Mouse (Mus musculus): ENCODE measurements around the gene Txndc16.

The Txndc16 gene

DNA sequence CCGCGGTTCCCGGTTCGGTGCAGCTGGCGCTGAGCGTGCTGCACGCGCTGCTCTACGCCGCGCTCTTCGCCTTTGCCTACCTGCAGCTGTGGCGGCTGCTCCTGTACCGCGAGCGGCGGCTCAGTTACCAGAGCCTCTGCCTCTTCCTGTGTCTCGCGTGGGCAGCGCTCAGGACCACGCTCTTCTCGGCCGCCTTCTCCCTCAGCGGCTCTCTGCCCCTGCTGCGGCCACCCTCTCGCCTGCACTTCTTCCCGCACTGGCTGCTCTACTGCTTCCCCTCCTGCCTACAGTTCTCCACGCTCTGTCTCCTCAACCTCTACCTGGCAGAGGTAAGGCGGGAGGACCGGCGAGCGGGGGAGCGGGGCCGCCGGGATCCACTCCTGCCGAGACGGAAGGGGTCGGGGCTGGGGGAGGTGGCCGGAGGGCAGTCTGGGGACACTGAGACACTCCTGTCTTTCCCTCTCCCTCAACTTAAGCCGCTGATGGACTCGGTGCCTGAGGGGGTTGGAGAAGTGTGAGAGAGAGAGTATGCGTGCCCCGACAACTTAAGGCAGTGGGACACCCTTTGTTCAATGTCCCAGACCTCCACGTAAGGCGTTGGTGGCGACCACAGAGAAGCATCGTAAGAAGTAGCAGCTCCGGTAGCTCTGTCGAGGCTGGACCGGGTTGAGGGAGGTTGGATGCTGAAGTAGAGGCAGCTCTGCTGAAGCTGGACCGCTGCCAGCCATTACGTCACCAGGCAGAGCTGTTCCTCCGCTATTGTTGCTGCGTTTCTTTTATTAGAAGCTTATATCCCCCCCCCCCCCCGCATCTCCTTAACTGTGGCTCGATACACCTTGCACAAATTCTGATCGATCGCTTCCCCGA, at the start of gene Txndc16:
Gene Txndc16, minus strand, starts transcription at position 239 of the 867 bp plus-strand sequence.
- DNase-seq (ENCODE audit: low spot score in 2 of 2), result peak; percentile 59 to 67

DNA sequence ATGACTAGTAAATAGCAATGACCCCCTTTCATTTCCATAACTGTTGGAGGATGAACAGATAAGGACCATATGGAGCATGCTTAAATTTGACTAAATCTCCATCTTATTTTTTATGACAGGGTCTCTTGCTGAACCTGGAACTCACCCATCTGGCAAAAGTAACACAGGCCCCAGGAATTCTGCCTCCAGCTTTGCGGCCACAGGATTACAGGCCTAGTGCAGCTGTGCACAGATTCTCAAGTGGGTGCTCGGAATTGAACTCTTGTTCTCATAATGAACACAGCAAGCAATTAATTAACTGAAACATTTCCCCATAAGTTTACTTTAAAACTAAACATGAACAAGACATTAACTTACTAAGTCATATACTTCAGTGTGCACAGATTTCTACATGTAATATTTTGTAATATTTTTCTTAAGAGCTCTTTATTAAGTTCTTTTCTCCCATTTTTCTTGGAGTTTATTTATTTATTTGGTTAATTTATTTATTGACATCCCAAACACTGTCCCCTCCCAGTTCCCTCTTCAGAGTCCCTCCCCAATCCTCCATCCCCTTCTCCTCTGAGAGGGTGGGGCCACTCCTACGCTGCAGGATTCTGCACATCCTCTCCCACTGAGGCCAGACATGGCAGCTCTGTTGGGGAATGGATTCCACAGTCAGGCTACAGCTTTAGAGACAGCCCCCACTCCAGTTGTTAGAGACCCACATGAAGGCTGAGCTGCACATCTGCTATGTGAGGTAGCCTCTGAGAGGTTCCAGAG, 43.9 kb upstream of the Txndc16 start:
- no peak for DNase-seq (ENCODE audit: low spot score in 2 of 2)

DNA sequence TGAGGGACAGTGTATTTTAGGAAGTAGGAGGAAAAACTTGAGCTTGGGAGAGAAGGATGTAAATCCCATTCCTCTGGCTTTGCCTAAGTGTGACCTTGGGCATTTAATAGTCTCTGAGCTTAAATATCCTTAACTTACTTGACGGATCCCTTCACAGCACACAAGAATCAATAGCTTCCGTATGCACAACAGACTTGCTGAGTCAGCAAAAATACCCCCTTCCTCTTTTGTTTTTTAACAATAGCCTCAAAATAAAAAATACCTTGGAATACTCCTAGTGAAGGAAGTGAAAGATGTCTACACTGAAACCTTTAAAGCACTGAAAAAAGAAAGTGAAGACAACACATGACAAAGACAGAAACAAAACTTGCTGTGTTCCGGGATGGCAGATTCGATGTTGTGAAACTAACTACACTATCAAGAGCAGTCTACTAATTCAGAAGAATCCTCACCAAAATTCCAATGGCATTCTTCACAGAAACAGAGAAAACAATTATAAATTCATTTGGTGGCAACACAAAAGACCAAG, 31.5 kb upstream of the Txndc16 start:
- no peak for DNase-seq (ENCODE audit: low spot score in 2 of 2)

DNA sequence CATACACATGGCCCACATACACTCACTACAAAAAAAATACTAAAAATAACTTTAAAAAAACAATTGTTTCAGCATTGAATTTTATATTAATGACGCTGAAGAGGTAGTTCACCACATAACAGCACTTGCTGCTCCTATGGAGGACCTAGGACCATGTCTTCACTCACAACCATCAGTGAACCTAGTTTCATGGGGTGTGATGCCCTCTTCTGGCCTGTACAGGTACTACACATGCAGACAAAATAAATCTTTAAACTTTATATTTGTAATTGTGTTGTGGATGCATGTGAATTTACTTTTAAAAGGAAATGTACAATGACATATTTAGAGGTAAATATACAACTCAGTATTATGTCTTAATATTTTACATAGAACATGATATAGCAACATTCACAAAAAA, 21.5 kb upstream of the Txndc16 start:
- no peak for DNase-seq (ENCODE audit: low spot score in 2 of 2)

DNA sequence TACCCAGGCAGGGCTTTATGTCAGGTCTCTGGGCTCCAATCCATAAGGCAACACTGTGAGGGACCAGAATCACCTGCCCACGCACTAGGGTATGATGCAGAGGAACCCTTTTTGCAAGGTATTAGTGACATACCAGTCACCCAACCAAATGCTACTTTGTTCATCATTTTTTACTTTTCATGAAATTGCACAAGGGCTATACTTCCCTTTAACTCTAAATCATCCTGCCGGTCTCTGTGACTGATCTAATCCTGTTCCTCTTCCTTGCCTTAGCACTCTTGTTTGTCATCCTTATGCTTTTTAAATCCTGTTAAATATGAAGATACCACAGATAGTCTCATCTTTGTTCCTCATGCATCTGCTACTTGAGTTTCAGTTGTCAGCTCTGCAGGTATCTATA, 18.9 kb upstream of the Txndc16 start:
- DNase-seq (ENCODE audit: low spot score in 2 of 2), result no peak

DNA sequence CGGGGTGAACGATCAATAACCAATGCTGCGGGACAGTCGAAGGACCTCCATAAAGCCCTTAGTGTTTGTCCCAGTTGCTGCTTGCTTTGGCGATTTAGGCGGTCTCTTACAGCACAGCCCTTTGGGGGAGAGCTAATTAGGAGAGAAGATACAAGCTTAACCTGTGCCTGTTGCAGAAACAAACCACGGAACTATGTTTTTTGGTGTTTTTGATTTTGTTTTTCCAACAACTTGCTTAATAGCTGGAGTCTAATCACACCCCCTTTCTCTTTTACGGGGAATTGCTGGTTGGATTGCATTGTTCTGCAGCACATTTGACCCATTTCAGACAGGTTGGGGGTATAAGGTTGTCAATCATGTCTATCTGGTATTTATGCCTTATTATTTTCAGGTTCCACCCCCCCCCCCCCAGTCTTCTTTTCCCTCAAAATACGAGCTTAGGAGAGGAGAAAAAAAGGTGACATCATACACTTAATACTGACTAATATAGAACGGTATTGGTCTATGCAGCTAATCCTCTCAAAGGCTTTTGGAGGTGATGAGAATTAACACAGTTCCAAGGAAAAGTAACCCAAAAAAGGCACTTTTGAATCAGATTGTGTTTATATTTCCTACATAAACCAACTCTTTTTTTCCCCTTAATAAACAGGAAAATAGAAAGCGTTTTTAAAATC, 966 bp upstream of the Txndc16 start:
- DNase-seq (ENCODE audit: low spot score in 2 of 2), result no peak

DNA sequence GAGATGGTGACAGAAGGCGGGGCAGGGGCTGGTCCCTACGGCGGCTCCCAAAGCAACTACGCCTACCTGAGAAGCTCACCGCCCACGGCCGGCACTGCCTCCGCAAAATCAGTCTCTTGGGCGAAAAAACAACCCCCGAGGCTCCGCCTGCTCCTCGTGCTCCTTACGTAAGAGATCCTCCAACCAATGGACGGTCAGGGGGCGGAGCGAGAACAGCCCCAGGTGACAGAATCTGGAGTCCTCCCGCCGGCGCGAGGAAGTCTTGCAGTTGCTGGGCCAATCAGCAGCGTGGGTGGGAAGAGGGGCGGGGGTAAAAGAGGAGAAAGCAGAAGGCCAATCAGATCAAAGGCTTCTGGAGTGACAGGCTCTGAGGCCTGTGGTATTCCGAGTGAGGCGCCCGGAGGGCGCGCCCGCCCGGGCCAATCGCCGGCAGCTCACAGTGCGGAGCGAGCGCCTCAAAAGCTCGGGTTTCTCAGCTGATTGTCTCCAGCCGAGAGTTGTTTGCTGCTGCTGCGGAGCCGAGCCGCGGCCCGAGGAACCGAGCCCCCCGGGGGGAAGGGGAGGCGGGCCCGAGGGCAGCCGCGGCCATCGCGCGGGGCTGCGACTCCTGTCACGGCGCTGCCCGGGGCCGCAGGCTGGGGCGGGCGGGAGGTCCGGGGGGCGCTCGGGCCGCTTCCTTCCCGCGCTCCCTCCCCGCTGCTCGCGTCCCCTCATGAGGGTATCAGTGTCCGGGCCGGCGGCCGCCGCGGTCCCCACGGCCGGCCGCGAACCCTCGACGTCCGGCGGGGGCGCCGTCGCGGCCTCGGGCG, 643 bp downstream of the Txndc16 start, which contains the start of gene Gpr137c:
Gene Gpr137c, plus strand, starts transcription at position 437 of the 809 bp plus-strand sequence.
- DNase-seq (ENCODE audit: low spot score in 2 of 2), result peak; percentile 93 to 96

DNA sequence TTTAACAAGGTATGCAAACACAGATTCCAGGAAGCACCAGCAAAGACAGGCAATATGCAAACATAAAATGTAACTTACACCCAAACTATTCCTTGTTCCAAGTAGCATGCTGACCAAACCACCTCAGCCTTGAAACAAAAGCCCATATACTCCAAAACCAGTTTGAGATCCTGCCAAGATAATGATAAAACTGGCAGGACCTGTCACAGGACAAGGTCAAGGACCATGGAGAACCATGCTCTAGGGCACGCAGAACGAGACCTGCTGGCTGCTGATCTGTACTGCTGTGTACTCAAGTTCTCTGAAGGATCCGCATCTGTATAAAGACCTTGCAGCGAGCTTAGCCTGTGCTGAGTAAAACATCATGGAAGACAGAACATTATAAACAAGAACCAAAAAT, 2.4 kb downstream of the Txndc16 start:
- DNase-seq (ENCODE audit: low spot score in 2 of 2), result no peak

DNA sequence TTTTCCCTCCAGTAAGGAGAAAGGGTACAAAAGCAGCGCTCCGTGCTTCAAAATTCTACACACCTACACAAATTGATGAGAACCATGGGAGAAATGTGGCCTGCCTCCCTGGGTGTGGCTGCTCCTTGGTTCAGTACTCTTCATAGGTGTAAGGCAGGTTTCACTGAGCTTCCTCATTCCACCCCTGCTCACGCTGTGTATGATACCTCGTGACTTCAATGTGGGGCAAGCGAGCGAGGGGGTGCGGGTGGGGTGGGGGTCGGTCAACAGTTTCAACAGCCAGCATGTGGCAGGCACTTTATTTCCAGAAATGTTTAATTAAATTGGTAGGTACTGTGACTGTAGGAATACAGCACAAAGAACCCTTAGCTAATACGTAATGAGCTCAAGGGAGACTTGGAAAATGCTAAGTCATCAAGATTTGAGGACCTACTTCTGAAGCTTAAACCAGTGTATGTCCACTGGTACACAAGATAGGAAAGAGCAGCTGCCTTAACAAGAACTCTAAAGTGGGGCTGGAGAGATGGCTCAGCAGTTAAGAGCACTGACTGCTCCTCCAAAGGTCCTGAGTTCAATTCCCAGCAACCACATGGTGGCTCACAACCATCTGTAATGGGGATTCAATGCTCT, 3.3 kb downstream of the Txndc16 start:
- no peak for DNase-seq (ENCODE audit: low spot score in 2 of 2)

DNA sequence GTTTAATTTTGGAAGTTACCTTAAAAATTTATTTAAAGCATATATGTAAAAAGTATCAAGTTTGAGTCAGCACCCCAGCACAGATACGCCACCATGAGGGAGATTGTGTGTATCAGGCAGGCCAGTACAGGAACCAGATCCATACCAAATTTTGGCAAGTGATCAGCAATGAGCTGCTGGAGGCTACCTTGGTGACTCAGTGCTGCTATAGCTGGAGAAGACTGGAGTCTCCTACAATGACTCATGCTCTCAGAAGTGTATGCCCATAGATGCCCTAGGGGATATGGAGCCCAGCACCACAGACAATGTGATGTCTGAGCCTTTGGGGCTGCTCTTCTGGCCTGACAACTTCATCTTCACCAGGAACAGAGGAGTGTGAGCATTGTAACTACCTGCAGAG, 8.7 kb downstream of the Txndc16 start:
- DNase-seq (ENCODE audit: low spot score in 2 of 2), result no peak

DNA sequence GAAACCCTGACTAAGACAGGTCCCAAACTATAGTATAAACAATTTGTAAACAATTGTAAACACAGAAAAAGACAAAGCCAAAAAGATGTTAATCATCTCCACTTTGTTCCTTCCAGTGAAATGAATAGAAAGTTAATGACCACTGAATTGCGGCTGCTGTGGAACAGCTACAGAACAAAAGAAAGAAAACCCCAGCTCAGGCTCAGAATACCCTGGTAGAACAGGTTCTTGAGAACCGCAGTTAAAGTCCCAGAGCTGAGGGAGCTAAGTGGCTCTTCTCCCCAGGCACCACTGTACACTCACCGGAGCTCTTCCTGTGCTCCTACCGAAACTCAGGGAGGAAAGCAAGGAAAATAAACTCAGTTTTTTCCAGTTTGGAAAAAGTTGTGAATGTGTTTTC, 9.4 kb downstream of the Txndc16 start:
- DNase-seq (ENCODE audit: low spot score in 2 of 2), result no peak

DNA sequence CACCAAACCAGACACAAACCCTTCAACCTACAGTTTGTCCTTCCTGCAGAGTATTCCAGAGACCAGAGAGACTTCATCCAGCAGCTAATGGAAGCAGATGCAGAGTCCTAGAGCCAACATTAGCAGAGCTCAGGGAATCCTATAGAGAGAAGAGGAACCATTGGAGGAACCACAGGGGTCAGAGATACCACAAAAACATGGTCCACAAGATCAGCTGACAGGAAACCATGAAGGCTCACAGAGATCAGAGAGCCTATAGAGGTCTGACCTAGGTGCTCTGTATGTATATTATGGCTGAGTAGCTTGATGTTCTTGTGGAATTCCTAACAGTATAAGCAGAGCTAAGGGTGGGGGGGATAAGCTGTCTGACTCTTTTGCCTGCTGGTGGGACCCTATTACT, 19.5 kb downstream of the Txndc16 start:
- no peak for DNase-seq (ENCODE audit: low spot score in 2 of 2)

DNA sequence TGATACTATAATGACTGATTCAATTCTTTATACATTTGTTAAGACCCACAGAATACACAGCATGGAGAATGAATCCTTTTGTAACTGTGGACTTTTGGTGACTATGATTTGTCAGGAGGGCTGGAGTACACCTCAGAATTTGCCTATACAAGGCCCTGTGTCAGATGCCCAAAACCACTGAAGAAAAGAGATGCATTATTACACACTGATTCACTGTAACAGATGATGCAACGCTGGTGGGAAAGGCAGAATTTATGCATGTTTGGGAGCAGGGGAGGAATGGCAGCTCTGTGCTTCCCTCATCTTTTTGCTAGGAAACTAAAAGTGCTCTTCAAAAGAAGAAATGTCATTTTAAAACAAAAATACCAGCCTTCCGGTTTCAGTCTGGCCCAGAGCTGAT, 29.1 kb downstream of the Txndc16 start:
- no peak for DNase-seq (ENCODE audit: low spot score in 2 of 2)

DNA sequence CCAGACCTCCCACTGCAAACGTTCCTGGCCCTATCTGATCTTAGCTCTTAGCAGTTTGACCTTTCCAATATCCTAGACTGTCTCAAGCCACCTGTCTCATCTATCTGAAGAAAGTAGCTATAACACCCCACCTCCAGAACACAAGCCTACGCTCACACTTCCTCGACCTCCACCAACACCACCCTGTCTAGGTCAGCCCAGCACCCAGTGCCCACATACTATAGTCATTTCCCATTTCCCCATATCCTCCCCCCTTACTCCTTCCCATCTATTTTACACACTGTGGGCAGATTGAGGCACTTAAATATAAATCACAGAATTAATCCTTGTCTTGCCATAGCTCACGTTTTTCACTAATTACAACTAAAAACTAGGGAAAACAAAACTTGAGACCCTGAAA, 38.5 kb downstream of the Txndc16 start:
- no peak for DNase-seq (ENCODE audit: low spot score in 2 of 2)

DNA sequence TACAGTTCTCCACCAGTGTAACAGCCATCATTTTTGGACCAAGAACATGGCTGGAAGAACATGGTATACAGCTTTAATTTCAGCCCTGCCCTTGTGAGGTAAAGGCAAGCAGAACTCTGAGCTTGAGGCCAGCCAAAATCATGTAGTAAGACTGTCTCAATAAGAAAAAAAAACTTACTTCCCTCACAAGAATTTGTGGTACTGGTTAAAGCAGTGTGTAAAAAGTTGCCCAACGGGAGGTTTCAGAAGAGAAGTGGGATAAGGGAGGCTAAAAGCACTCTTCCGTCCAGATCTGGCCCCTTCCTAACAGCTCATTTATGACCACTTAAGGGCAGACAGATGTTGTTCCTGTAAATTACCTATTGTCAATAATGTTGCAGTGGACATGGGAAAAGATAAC, 40.5 kb downstream of the Txndc16 start:
- no peak for DNase-seq (ENCODE audit: low spot score in 2 of 2)

DNA sequence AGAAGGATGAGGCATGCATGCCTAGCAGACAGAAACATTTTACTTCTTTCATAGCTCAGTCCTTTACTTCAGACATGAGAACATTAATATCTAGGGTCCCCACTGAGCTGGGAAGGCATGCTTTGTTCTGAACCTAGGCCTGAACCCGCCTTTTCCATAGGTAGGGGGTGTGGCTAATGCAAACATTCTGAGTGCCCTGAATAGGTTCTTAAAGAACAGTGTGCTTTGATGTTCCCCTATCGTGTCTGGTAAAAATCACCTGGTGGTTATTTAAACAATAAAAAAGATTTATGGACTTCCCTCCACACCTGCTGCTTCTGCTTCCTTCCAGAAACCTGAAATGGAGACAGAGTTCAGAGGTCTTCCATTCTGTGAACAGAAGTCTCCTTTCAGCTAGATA, 40.9 kb downstream of the Txndc16 start:
- no peak for DNase-seq (ENCODE audit: low spot score in 2 of 2)

DNA sequence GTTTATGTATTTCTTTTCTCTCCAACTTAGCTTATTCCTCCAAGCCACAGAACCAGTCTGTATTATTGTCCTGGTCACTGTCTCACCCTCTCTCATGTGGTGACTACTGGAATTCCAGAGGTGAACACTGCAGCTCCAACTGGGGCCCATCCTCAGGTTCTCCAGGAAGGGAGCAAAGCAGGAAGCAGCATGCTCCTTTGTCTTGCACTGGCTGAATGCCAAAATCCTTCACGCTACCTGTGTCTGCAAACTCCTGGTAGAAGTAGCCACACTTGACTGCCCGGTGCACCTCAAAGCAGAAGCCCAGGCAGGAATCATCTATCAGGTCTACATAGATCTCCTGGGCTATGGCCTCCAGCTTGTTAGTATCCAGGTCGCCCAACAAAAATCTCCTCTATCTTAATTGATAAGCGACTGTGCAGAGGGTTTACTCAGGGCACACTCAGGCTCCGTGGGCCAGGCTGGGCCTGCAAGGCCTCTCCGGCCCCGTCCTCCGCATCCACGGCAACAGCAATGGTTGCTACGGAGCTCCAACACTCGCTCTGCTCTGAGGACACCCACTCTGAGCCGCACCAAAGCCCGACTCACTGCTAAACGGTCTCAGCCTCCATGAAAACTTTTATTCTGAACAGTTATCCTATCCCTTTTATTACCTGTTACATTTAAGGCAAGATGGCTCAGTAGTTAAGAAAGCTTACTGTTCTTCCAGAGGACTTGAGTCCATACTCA, 45.0 kb downstream of the Txndc16 start:
- DNase-seq (ENCODE audit: low spot score in 2 of 2), result no peak

DNA sequence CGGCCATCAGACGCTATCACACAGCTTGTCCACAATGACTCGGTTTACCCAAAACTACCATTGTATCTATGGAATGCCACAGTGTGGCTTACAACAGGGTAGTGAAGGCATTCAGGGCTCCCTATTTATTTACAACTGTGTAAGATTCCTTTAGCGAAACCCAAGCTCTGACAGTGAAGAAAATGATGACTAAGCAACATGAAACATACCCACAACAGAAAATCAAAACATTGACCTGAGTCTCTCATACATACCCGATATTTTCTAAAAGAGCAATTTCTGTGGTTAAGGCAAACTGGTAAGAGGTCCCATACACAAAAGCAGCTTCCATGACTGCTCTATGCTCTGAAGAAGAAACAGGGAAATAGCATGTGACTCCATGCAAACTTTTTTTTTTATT, 47.9 kb downstream of the Txndc16 start:
- DNase-seq (ENCODE audit: low spot score in 2 of 2), result no peak

DNA sequence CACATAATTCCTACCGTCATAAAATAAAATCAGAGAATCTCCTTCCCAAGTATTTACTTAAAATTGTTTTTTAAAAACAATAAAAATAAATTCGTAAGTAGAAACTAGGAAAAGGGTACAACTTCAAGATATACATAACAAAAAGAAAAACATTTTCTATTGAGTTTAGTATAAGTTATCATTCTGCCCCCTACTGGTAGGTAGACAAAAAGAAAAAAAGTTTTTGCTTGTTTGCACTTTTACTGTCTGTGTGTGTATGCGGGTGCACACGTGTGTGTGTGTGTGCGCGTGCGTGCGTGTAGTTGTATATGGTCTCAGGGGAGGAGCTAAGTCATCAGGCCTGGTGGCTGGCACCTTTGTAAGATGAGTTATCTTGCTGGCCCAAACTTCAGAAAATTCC, 52.8 kb downstream of the Txndc16 start:
- no peak for DNase-seq (ENCODE audit: low spot score in 2 of 2)

DNA sequence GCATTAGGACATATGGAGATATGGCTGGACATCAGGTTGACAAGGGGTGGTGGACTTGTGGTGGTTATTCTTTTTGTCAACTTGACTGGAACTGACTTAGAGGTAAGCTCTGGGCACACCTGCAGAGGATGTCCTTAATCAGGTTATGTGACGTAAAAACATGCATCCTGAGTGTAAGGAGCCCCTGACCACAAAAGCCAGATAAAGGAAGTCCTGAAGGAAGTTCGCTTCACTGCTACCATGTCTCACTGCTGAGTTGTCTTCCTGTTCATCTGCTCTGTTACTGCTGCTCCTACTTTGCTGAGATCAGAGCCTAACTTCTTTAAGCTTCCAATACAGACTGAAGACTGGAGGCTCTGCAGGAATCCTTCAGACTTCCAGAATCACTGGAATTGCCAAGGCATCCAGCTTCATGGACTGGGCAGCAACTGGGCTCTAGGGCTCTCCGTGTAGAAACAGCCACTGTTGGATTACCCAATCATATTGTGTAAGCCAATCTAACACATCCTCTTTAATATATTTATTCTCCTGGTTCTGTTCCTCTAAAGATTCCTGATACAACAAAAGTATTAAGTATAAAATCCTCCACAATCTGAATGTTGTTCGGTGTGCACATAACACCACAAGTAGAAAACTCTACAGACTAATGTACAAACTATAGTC, 64.5 kb downstream of the Txndc16 start:
- no peak for DNase-seq (ENCODE audit: low spot score in 2 of 2)
